Mouse (Mus musculus) urinary bladder, adult 18-20 months (tissue): Measurements from ENCODE around the gene Eif1ax.
"Not testable (repeated sequence)": the region's sequence is repeated elsewhere in the genome, so short reads cannot be mapped to it uniquely, and the experiment has no call there.

ENCODE experiments used
- DNase-seq, 2 experiments: peaks; one replicate each; pipeline ENCODE4 v3.0.0; 2022; ENCODE audit warnings: low spot score in 2 of 2, mixed read lengths in 2 of 2

Gene Eif1ax

DNA sequence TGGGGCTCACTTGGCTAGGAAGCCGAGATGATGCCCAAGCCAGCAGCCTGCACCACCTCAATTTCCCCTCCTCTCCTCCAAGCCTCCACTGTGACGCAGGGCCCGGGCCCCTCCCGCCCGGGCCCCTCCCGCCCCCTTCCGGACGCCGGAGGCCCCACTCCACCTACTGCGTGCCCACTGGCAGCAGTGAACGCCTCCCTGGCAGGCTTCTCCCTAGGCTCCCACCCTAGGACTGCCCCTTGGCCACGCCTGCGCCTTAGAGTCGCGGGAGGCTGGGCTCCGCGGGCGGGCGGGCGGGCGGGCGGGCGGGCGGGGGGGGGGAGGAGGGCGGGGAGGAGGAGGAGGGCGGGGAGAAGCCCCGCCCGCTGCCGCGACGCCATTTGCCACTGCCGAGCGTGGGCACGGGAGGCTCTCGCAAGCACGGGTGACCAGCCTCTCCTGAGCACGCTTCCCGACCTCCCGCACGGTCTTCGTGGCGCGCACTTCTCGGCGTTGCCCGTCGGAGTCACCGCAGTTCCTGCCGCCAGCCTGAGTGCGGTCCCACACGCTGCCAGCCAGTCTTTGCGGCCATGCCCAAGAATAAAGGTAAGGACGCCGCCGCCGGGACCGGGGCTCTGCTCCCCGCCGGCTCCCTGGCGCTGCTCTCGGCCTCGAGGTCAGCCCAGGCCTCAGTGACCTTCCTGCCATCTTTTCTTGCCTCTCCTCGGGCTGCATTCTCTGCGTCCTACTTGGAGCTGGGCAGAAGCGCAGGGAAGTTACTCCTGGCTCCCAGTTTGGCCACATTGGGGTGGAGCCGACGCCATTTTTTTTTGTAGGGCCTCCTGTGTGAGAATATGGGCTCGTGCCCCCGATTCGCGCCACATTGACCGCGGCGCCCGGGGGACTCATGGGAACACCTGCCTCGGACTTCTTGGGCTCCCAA is at the start of gene Eif1ax:
TSS of gene Eif1ax (plus strand) at position 348 of the 922 bp plus-strand sequence.
- DNase-seq = peak; percentile 60 to 61

DNA sequence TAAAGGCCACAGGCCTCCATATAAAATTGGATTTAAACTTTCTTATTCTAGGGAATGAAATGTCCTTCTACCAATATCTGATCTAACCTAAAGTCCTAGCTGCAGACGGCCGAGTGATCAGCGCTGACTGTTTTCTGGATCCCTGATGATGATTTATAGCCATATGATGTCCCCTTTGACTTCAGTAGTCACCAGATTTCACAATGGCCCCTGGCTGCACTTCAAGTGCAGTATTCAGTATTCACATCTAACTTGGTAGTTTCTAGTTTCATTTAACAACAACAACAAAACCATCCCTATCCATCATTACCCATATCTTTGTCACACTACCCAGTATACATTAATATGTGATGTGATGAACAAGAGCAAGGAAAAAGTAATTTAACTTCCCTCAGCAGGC is 7.5 kb upstream of the Eif1ax start:
- no peak for DNase-seq

DNA sequence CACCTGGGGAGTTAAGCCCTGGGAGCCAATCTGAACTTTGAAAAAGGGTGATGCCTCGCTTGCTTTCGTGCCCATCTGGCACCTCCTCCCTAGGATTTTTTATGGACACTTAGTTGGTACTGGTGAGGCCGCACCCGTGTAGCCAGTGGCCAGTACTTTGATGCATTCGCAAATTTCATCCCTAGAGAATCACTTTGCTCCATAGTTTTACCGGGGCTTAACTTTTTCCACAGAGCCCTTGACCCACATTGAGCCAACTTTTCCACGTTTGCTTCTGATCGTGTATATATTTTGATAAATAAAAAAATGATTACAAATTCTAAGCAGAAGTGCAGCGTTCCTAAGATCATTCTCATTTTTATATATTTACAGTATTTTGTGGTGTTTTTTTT is 771 bp downstream of the Eif1ax start:
- no peak for DNase-seq

DNA sequence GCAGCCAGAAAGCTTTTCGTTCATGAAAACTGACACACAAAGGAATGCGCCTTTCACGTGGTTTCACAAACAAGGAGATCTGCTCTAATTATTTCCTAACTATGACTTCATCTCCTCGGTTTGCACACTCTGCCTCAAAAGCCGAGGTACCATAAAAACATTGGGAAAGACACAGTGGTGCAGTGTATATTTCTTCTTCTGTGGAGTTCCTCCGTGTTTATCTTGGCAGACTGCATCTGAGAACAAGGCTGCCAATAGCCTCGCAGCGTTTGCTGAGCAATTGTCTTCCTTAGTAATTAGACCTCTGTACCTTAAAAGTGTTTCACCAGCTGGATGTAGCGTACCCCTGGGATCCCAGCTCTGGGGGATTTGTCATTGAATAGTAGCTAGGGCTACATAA is 15.1 kb downstream of the Eif1ax start:
- no peak for DNase-seq

DNA sequence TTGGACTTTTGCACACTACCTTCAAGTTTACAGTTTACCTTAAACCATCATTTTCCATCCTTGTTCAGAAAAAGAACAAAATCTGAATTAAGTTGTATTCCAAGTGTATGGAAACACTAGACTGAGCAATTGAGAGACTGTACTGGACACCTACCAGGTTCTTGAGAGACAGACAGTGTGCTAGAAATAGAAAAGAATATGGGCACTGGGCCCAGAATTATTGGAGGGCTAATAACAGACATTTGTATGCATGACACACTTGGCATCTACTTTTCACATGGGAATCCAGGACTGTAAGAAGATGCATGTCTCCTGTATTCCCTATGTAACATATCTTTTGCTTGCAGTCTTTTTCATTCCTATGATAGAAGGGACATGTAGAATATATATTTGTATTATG is 17.0 kb downstream of the Eif1ax start:
- no peak for DNase-seq

DNA sequence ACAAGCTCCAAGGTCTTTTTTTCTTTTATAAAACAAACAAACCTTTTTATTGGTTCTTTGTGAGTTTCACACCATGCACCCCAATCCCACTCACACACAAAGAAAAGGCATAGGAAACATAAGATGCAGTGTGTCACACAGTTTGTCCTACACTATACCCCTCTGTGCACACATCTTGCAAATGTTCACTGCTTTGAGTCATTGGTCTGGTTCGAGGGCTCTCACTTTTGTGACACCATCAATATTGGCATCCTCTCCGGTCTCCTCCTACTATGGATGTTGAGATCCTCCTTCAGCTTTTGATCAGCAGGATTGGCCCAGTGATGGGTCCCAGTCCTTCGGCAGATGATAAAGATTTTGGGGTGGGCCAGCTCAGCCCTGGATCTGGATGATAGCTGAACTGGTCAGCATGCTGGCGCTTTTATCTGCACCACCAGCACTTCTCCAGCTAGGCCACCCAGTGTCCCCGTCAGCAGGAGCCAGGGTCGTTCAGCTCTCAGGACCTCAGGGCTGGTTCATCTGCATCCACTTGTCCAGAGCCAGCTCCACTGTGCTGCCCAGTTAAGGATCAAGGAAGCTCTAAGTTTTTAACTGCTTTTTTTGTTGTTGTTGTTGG is 18.5 kb downstream of the Eif1ax start:
- DNase-seq = no peak

DNA sequence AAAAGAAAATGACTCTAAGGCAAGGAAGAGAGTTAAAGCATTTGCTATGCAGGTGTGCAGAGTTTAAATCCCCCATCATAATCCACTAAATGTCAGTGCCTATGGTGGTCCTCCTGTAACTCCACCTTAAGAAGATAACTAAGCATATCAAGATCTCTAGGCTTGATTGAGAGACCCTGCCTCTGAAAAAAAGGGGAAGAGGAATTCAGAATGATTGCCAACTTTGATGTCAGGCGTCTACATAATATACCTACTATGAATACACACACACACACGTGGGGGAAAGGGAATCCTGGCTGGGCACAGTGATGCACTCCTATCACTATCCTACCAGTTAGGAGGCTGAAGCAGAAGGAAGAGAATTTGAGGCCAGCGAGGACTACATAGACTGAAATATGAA is 19.3 kb downstream of the Eif1ax start:
- DNase-seq = no peak

DNA sequence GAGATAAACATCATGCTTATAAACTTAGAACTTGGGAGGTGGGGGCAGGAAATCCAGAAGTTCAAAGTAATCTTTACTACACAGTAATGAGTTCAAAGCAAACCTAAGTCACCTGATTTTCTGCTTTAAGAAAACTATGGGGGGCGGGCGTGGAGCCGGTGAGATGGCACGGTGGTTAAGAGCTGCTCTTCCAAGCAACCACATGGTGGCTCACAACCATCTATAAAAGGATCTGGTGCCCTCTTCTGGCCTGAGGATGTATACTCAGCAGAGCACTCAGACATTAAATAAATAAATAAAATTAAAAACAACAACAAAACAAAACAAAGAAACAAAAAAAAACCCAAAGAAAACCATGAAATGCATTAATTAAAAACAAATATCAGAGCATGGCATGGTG is 37.3 kb downstream of the Eif1ax start:
- no peak for DNase-seq

DNA sequence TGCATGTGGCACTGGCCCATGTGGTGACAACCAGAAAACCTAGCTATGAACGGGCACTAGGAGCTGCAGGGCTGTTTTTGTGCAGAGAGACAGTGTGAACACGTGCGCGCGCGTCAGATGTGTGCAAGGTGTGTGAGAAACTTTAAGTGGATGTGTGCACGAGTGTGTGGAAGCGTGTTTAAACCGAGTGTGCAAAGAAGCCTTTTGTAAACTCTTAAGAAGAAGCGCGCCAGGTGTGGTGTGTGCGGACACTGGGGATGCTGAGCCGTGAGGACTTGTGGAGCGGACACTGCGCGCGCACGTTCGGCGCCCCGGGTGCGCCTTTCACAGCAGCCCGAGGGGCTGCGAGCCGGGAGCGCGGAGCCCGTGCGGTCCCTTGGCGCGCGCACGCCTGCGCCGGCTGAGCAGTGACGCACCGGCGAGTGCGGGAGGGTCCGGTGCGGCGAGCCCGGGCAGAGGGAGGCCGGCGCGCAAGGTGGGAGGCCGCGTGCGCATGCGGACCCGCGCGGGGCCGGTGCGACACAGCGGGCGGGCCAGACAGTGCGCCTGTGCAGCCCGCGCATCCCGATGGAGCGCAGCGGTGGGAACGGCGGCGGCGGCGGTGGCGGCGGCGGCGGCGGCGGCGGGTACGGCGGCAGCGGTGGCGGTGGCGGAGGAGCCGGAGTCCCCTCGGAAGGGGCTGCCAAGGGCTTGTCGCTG is 42.3 kb downstream of the Eif1ax start, which contains the start of gene Map7d2:
TSS of gene Map7d2 (plus strand) at position 443 of the 699 bp plus-strand sequence.
- peak in 1 of 2 experiments; percentile 0 for DNase-seq

DNA sequence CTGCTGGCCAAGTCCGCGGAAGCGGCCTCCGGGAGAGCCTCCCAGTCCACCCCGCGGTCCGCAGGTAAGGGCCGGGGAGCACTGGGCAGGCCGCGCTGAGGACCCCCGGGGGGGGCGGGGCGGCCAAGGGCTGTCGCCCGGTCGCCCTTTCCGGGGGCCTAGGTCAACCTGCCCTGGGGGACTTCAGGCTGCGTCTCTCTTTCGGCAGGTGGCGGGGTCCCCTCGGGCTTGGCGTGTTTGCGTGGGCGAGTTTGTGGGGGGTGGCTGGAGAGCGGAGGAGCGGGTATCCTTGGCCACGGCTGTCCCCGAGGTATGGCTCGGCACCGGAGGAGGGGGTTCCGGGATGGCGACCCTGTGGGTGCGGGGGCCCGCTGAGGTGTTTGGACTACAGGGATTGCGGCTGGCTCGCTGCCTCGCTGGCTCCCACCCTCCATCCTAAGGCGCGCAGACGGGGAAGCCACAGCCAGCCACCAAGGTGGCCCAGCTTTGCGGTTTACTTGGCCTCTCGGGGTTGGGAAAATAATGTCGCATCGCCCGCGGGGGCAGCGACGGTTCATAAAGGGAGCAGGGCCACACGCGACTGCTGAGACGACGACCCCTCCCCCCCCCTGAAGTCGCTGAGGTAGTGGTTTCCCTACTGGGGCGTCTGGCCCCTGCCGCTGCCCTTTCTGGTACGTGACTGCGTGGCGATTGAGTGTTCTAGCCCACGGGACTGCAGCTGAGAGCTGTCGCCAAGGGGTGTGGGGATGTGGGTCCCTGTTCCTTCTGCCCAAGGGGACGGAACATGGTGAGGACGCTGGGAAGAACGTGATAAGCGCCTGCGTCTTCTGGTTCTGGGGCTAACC is 43.1 kb downstream of the Eif1ax start:
- peak in 1 of 2 experiments; percentile 2 for DNase-seq

DNA sequence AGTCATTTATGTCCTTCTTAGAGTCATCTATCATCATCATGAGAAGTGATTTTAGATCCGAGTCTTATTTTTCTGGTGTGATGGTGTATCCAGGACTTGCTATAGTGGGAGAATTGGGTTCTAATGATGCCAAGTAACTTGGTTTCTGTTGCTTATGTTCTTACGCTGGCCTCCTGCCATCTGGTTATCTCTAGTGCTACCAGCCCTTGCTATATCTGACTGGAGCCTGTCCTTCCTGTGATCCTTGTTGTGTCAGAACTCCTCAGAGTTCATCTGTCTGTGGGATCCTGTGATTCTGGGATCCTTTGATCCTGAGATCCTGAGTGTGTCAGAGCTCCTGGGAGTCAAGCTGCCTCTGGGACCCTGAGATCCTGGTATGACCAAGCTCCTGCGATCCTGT is 58.5 kb downstream of the Eif1ax start:
- not testable (repeated sequence) for DNase-seq
